Mouse (Mus musculus): ENCODE data around the gene Itpr1.

GRCm38 (mm10) chr6:108222435-108222834, 9.5 kb downstream of the Itpr1 start:
- TF ChIP-seq POLR2A (IDR thresholded peaks at IDR 0.05; ENCODE audit: insufficient read depth, low read depth, low read length), result no peak
- no peak for TF ChIP-seq CTCF (IDR thresholded peaks at IDR 0.05; ENCODE audit: insufficient read depth, low read depth, low read length)

Data from olfactory bulb, adult 2 months (tissue).